Mouse (Mus musculus) spleen, postnatal 14 days (tissue): ENCODE measurements around the gene Cenpp.

Source experiments
- DNase-seq, 2 experiments: peaks; one replicate each; pipeline ENCODE4 v3.0.0; 2021 to 2022; ENCODE audit warnings: low spot score in 2 of 2

Gene Cenpp

GRCm38 (mm10) chr13:49461458-49462132 is 191.0 kb downstream of the Cenpp start:
- DNase-seq: no peak

GRCm38 (mm10) chr13:49460692-49461414 is 191.7 kb downstream of the Cenpp start:
- no peak for DNase-seq

- DNase-seq: no peak
These were observed 192.3 kb downstream of the Cenpp start for GRCm38 (mm10) chr13:49460276-49460675.

- peak; percentile 35 to 64 for DNase-seq
These were observed 203.3 kb downstream of the Cenpp start for GRCm38 (mm10) chr13:49449318-49449749.

GRCm38 (mm10) chr13:49444451-49444850 is 208.1 kb downstream of the Cenpp start:
- no peak for DNase-seq

- DNase-seq: no peak
These were observed 216.4 kb downstream of the Cenpp start for GRCm38 (mm10) chr13:49436170-49436569.

- no peak for DNase-seq
These were observed 216.8 kb downstream of the Cenpp start for GRCm38 (mm10) chr13:49435745-49436144.

GRCm38 (mm10) chr13:49433268-49434029 is 219.1 kb downstream of the Cenpp start:
- DNase-seq: no peak

GRCm38 (mm10) chr13:49430529-49430928 is 222.1 kb downstream of the Cenpp start:
- no peak for DNase-seq

- DNase-seq: no peak
These were observed 224.4 kb downstream of the Cenpp start for GRCm38 (mm10) chr13:49428042-49428675.

GRCm38 (mm10) chr13:49426736-49427135 is 225.8 kb downstream of the Cenpp start:
- no peak for DNase-seq

- no peak for DNase-seq
These were observed 230.6 kb downstream of the Cenpp start for GRCm38 (mm10) chr13:49421959-49422358.

GRCm38 (mm10) chr13:49421606-49421917 is 231.0 kb downstream of the Cenpp start:
- DNase-seq: peak; percentile 12 to 26

- DNase-seq: peak; percentile 95 to 96
These were observed 231.6 kb downstream of the Cenpp start, which contains the start of gene Ippk for GRCm38 (mm10) chr13:49420754-49421605. Gene Ippk (plus strand): TSS chr13:49421249.
